In the genomic region with DNA sequence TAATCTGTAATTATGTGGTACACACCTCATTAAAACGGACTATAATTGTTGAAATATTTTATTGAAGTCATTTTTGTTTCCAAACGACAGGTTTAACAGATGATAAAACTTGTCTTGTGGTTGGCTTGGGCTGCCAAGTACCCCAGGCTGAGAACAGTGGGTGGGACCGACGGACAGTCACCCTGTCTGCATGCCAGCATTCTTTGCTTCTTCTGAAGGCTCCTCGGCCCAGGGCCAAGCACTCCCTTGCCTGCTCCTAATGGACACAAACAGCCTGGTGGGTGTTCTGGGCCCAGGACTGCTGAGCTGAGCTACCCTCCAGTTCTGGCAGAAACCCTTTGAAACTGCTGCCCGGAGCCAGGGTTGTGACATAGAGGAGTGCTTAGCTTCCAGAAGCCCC, we compare ENCODE assay signal across 11 mouse cellular contexts.
A peak's percentile ranks its signal among the peaks of the same experiment; 100 is the strongest.
DNase-seq lines count a peak whose midpoint lies in the region; ATAC-seq and TF ChIP-seq lines count a peak whose summit lies in the region.
"Had no signal": no experiment of that assay in that cellular context is flagged by ENCODE, and none has a peak within 500 bp of the region (broad histone marks: within the 10 kb centered on the region; RNA-seq: fewer than 3 reads in every experiment).

No protein-coding gene starts in this region.

- peak; percentile 49 to 77 for DNase-seq in cerebellum, postnatal 10 days
- no peak for DNase-seq in cerebellum, adult 11 months
- DNase-seq in kidney, postnatal 10 days, result peak; percentile 25
- peak; percentile 5 for DNase-seq in adipocyte (ENCODE audit: low spot score)
- peak; percentile 66 for DNase-seq in lung, postnatal 0 days (ENCODE audit: low spot score)
- DNase-seq in frontal cortex, adult 2 months (ENCODE audit: extremely low spot score in 1 of 2, low spot score in 1 of 2), result no peak
- DNase-seq in retina, embryonic 14.5 days (ENCODE audit: low spot score), result no peak
- DNase-seq: liver, embryonic 13.5 days had no signal

- no peak for ATAC-seq in kidney, embryonic 15.5 days (replicated peaks; ENCODE audit: low FRiP score)
- ATAC-seq in lung, postnatal 0 days, result peak; percentile 71
- ATAC-seq: forebrain, embryonic 13.5 days had no signal

- H3K9me3 ChIP-seq in kidney, embryonic 15.5 days (replicated peaks), result no peaks in the 10 kb centered on the region
- no peaks in the 10 kb centered on the region for H3K9me3 ChIP-seq in lung, postnatal 0 days (ENCODE audit: low read length)
- H3K9me3 ChIP-seq: forebrain, embryonic 13.5 days had no signal

- no peak overlapping the region for H3K9ac ChIP-seq in kidney, embryonic 15.5 days
- no peak overlapping the region for H3K9ac ChIP-seq in lung, postnatal 0 days (replicated peaks; ENCODE audit: low read depth)
- H3K9ac ChIP-seq: forebrain, embryonic 13.5 days; hindbrain, embryonic 14.5 days; liver, embryonic 13.5 days had no signal

- H3K36me3 ChIP-seq in kidney, embryonic 15.5 days, result no peaks in the 10 kb centered on the region
- H3K36me3 ChIP-seq in lung, postnatal 0 days (ENCODE audit: insufficient read depth, low read length), result no peaks in the 10 kb centered on the region
- H3K36me3 ChIP-seq: liver, embryonic 13.5 days had no signal

- no peak overlapping the region for H3K27ac ChIP-seq in kidney, embryonic 15.5 days
- H3K27ac ChIP-seq in lung, postnatal 0 days (ENCODE audit: low read length), result no peak overlapping the region
- H3K27ac ChIP-seq: forebrain, embryonic 13.5 days; hindbrain, embryonic 14.5 days; liver, embryonic 13.5 days had no signal

- H3K4me3 ChIP-seq in kidney, embryonic 15.5 days (replicated peaks), result no peak overlapping the region
- no peak overlapping the region for H3K4me3 ChIP-seq in lung, postnatal 0 days (ENCODE audit: low read depth, low read length)
- H3K4me3 ChIP-seq: forebrain, embryonic 13.5 days; liver, embryonic 13.5 days had no signal

- no peak for TF ChIP-seq CTCF in lung, postnatal 0 days (IDR thresholded peaks at IDR 0.05)

- WGBS in kidney, embryonic 15.5 days, result 64% methylated on average over 6 of the region's 6 CpGs
- WGBS in lung, postnatal 0 days, result 44% methylated on average over 6 of the region's 6 CpGs

- no peaks in the 10 kb centered on the region for H3K27me3 ChIP-seq in kidney, embryonic 15.5 days
- H3K27me3 ChIP-seq in lung, postnatal 0 days (replicated peaks; ENCODE audit: insufficient read depth, low read length), result no peaks in the 10 kb centered on the region
- H3K27me3 ChIP-seq: forebrain, embryonic 13.5 days; liver, embryonic 13.5 days had no signal

- H3K4me1 ChIP-seq in kidney, embryonic 15.5 days, result peaks cover 6% of the 10 kb centered on the region; the same call in 1 of the 2 replicates
- H3K4me1 ChIP-seq in lung, postnatal 0 days (ENCODE audit: insufficient read depth, low read depth, low read length), result peaks cover 4% of the 10 kb centered on the region; the same call in 1 of the 2 replicates
- H3K4me1 ChIP-seq: liver, embryonic 13.5 days had no signal

- no peak overlapping the region for H3K4me2 ChIP-seq in kidney, embryonic 15.5 days
- no peak overlapping the region for H3K4me2 ChIP-seq in lung, postnatal 0 days (replicated peaks; ENCODE audit: low read depth, low read length)
- H3K4me2 ChIP-seq: forebrain, embryonic 13.5 days; hindbrain, embryonic 14.5 days; liver, embryonic 13.5 days had no signal

- no peak for TF ChIP-seq EP300 in lung, postnatal 0 days (IDR thresholded peaks at IDR 0.05)

Comparison
In these comparisons a context has a peak if more than half of its experiments do, and no peak if none do; other contexts are left out.
1. DNase-seq: peak in cerebellum, postnatal 10 days (2 of 2), kidney, postnatal 10 days (single experiment), adipocyte (single experiment) and lung, postnatal 0 days (single experiment); none in cerebellum, adult 11 months (single experiment), frontal cortex, adult 2 months (0 of 2) and retina, embryonic 14.5 days (single experiment).